Mouse (Mus musculus): ENCODE data around the gene Mfng.

DNA sequence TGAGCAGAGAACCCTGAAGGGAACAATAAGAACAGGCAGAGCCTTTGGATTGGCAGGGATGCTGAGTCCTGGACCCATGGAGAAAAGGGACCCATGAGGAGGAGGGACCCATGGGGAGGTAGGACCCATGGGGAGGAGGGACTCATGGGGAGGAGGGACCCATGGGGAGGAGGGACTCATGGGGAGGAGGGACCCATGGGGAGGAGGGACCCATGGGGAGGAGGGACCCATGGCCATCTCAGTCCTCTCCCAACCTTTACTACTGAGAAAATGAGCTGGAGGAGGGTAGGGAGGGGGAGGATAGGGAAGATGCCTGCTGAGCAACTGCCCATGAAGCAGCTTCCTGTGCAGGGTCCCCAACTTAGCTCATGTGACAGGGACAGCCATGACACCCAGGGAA, 20.3 kb downstream of the Mfng start:
- TF ChIP-seq POLR2A (IDR thresholded peaks at IDR 0.05; ENCODE audit: low read depth, low read length): no peak
- TF ChIP-seq CTCF (conservative IDR thresholded peaks at IDR 0.05; ENCODE audit: insufficient read depth, insufficient read length, low read depth, low read length): no peak

All from kidney, adult 2 months (tissue).